Mouse (Mus musculus) testis, adult 2 months (tissue): ENCODE data around the gene Fgfbp3.

Source experiments
- CTCF ChIP-seq: fragments of 200-500 bp; IDR thresholded peaks from 2 replicates; pipeline ENCODE4 v1.5.1; 2012; ENCODE audit warnings: low read depth, mild to moderate bottlenecking, inconsistent platforms, low read length, moderate library complexity; ENCODE audit not compliant: control insufficient read depth, insufficient read depth, insufficient replicate concordance
- POLR2A ChIP-seq: fragments of 200-500 bp; IDR thresholded peaks from 2 replicates; pipeline ENCODE4 v1.6.1; 2012; ENCODE audit warnings: low read depth, mild to moderate bottlenecking, inconsistent platforms, low read length, moderate library complexity; ENCODE audit not compliant: control insufficient read depth

DNA sequence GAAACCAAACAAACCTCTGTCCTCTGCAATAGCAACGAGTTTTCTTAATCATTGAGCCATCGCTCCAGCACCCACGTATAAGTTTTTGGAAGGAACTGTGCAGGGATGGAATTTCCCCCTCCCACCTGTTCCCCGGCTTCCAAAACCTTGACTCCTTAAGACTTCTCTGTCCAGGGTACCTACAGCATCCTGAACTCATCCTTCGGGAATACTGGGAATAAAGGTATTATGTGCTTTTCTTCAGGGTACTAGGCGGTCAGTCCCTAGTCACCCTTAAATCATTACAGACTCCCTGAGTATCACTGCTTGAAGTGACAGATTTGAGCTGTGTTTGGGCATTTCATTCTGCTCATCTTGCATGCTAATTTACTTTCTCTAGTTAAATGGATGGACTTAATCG is 16.0 kb downstream of the Fgfbp3 start:
- TF ChIP-seq CTCF, result no peak
- TF ChIP-seq POLR2A, result no peak
